Mouse (Mus musculus): ENCODE results near the gene Kif18b.

Gene Kif18b

DNA sequence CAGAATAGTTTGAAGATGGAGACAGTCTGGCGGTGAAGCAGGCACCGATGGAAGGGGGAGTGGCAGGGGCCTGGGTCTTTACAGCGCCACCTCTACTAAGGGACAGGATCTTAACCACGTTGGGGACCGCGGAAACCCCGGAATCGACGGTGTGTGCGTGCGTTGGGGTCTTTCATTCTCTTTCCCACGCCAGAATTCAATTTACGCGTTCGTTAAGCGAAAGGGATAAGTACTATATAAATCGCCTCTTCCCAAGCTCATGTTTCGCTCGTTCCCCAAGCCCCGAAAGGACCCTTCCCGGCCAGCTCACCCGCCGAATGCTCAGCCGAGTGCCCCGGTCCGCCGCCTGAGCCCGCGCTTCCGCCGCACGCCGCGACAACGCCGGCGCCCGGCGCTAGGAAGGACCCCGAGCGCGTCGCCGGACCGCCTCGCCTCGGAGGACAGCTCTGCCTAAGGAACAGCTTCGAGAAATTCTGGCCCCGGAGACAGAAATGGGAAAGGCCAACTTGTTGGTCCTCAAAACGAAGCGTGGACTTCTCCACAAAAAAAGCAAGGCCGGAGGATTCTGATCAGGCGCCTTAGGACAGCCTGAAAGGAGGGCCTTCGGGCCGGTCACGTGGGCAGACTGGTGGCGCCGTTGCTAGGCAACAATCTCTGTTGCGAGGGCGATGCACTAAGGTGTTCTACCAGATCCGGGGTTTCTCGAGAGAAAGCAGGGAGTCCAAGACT, 44.2 kb downstream of the Kif18b start, which contains the start of the genes Eftud2 and Ccdc103:
TSS of gene Eftud2 (minus strand) at position 401 of the 729 bp plus-strand sequence.
TSS of gene Ccdc103 (plus strand) at position 620 of the 729 bp plus-strand sequence.
- in situ Hi-C loops (cut with MseI, MboI): no loop called here

DNA sequence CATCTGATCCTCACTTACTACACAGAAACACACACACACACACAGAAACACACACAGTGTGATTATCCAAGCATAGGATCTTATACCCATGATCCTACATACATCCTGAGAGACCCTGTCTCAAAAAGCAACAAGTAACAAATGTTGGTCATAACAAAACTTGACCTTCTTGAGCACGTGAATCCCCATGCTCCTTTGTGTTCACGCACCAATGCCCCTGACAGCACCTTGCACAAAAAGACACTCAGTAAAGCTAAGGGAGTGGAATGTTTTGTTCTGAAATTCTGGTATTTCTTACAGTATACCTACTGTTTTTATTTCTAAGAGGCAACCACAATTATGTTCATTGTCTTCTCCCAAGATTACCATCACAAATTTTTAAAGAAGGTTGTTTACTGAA, 45.4 kb downstream of the Kif18b start:
- in situ Hi-C loops (cut with MseI, MboI): no loop called here

DNA sequence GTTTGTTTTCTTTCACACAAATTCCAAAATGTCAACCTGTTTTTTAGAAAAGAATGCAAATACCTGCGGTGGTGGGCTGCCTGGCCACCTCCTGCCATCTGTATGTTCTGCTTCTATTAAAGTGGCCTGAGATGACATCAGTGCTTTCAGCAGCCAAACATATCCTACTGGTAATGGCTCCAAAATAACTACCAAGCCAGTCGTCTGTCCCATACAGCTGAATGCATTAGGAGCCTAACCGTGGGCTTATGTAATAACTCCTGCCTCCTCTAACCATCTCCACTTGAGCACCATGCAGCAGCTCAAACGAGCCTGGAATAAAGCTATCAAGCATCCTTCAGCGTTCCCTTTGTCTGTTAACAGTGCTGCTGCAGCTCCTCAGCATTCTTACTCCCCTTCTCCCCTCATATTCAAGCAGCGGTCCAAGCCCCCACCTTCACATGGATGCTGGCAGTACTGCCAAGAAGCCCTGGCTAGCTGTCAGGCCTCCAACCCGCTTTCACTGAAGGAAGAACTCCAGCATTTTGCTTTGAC, 50.1 kb downstream of the Kif18b start:
- in situ Hi-C loops (cut with MseI, MboI): no loop called here

DNA sequence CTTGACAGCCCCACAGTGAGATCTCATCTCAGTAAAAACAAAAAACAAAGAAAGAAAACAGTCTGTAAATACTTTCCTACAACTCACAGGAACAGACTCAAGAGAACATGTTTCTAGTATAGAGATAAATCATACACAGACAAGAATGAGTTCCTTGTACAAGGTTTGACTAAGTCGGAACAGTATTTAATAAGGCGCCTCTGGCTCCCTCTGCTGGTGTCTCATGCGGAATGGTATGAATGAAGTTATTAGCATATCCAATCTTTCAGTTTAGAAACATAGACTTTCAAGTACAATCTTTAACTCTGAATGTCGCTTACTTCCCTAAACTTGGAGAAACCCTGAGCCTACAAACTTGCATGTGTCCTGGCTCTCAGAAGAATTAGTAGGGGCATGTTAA, 60.7 kb downstream of the Kif18b start:
- in situ Hi-C loops (cut with MseI, MboI): no loop called here

DNA sequence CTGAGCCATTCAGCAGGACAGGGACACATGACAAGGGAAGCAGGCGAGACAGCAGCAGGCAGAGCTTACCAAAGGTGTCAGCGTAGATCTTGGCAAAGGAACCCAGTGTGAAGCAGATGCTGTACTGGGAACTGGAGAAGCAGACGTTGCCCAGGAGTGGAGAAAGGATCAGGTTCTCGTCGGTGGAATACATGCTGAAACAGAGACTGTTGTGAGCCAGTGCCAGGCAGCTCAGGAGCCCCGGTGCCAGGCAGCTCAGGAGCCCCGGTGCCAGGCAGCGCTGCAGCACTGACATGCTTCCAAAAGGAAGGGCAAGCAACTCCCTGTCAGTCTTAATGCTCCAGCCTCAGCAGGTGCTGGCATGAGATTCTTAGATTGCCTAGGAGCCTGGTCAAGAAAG, 65.0 kb downstream of the Kif18b start:
- in situ Hi-C loops (cut with MseI, MboI): no loop called here

DNA sequence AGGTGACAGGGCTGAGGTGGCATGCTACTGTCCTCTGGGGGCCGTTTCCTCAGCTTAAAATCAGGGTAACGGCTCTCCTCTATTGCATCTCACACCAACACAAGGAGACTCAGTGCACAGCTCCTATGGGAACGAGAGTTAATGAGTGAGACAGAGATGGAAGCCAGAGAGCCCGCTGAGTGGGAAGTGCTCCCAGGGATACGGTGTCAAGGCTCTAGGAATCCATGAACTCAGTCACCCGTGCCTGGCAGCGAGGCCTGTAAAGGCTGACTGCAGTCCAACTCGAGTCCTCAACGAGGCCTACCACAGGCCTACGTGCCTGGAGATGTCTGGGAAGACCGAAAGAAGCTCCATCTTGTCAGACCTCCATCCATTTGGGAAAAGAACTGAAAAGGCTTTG, 66.0 kb downstream of the Kif18b start:
- in situ Hi-C loops (cut with MseI, MboI): no loop called here

DNA sequence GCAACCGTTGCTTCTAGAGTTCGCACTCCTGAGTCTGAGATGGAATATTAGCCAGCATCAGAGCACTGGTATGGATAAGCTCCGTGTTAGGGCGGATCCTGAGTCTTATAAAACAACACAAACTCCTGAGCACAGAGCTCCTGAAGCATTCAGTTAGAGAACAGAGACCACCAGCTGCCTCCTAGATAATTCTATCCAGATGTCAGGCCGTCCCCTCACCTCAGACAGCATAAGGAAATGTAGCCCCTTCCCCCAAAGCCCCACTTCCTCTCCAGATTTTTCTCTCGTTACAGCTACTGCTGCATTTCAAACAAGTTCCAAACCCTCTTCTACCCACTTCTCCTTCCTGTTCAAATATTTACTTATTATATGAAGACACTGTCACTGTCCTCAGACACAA, 69.0 kb downstream of the Kif18b start:
- in situ Hi-C loops (cut with MseI, MboI): no loop called here

All from mouse trophoblast stem cell (cell line).